Mouse (Mus musculus) leukemia stem cell, adult 10-12 weeks (primary cell): ENCODE results near the gene Brms1. TPM values are rescaled to one million over a fixed set of nuclear protein-coding genes. Genes with fewer than 3 reads are reported as not detected.

ENCODE experiments used
- polyA plus RNA-seq: library from polyadenylated mRNA; stranded (reverse); fragments of >175 nt; gene quantifications from 2 replicates; pipeline ENCODE4 v1.2.3, GENCODE M21; 2012; ENCODE audit warnings: low replicate concordance

Gene Brms1
- 29.9 and 97.0 TPM in 2 replicates for polyA plus RNA-seq

DNA sequence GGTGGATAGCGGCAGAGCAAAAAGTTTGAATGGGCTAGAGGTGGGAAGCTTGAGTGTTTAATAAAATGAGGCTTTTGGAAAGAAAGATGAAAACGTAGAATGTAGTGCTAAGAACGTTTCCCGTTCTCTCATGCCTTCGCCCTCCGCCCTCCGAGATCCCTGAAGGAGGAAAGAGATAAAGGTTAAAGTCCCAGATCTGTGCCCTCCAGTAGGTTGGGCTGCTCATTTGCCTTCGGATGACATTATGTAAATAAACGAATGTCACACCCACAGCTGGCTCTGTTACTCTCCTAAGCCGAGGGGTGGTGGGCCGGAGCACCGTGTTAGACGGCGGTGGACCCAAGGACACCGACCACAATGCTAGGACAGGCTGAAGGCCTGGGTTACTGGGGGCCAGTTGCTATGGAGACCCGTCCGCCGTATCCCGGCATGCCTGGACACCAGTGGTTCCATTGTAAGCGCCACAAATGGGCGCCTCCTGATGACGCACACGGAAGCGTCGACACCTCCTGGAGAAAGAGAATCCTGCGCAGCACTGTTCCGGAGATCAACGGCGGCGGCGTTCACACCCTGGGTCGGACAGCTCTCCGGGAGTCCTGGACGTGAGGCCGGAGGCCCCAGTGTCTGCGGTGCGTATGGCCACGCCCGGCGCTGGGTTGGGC lies at the start of gene Brms1:
Gene Brms1, plus strand, starts transcription at position 493 of the 662 bp plus-strand sequence.

GRCm38 (mm10) chr19:5023621-5024479 lies 17.3 kb upstream of the Brms1 start, which contains the start of gene Slc29a2:
Gene Slc29a2 (plus strand): TSS chr19:5023860.

GRCm38 (mm10) chr19:5038709-5039156 lies 2.4 kb upstream of the Brms1 start, which contains the start of the genes B4gat1 and AC124502.3:
Gene B4gat1 (plus strand): TSS chr19:5038826.
Gene AC124502.3 (plus strand): TSS chr19:5038891.

DNA sequence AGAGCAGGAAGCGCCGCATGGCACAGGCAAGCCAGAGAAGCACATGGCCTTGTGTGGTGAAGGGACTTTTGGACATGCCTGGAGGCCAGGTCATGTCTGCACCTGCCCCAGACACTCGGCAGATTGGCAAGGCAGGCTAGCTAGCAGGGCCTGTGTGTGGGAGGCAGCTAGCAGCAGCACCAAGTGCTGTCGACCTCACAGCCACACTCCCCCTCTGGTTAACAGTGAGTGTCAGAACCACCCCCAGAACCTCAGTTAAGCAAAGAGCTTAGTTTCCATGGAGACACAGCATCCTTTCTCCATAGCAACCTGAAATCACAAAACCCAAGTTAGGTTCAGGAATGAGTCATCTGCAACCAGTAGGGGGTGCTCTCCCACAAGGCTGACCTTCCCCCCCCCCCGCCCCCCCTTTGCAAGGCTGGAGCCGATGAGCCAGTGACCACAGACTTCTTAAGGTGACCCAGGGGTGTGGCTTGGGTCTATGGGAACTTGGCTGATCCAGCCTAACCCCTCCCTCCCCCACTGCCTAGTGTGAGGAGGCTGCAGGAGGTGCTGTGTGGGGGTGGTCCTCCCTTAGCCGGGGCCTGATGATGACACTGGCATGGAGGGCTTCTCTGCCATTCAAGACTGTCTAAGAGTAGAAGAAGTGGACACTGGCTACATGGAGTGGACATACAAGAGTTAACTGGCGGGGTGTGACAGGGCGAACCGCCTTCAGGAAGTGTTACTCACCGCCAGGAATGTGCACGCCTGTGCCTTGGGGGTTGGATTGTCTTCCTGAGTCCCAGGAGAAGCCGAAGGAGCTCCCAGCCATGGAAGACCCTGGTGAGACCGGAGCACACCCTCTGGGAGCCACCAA lies 9.1 kb downstream of the Brms1 start, which contains the start of gene Rin1:
Gene Rin1, plus strand, starts transcription at position 435 of the 859 bp plus-strand sequence.

DNA sequence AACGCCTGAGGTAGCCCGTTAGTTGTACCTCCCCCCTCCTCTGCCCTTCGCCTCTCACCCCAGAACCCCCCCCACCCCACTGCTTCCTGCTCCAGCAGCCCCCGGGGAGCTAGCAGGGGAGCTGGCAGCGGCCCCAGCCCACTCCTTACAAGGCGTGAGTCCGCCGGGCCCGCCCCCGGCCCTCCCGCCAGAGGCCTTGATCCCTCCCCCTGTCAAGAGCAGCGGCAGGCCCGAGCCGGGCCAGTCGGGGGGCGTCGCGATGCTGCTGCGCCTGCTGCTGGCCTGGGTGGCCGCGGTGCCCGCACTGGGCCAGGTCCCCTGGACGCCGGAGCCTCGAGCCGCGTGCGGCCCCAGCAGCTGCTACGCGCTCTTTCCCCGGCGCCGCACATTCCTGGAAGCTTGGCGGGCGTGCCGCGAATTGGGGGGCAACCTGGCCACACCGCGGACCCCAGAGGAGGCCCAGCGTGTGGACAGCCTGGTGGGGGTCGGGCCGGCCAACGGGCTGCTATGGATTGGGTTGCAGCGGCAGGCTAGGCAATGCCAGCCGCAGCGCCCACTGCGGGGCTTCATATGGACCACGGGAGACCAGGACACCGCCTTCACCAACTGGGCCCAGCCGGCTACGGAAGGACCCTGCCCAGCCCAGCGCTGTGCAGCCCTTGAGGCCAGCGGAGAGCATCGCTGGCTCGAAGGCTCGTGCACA lies 26.9 kb downstream of the Brms1 start, which contains the start of gene Cd248:
Gene Cd248, plus strand, starts transcription at position 212 of the 703 bp plus-strand sequence.

GRCm38 (mm10) chr19:5085145-5085863 lies 44.1 kb downstream of the Brms1 start, which contains the start of gene Tmem151a:
Gene Tmem151a (minus strand): TSS chr19:5085531.

DNA sequence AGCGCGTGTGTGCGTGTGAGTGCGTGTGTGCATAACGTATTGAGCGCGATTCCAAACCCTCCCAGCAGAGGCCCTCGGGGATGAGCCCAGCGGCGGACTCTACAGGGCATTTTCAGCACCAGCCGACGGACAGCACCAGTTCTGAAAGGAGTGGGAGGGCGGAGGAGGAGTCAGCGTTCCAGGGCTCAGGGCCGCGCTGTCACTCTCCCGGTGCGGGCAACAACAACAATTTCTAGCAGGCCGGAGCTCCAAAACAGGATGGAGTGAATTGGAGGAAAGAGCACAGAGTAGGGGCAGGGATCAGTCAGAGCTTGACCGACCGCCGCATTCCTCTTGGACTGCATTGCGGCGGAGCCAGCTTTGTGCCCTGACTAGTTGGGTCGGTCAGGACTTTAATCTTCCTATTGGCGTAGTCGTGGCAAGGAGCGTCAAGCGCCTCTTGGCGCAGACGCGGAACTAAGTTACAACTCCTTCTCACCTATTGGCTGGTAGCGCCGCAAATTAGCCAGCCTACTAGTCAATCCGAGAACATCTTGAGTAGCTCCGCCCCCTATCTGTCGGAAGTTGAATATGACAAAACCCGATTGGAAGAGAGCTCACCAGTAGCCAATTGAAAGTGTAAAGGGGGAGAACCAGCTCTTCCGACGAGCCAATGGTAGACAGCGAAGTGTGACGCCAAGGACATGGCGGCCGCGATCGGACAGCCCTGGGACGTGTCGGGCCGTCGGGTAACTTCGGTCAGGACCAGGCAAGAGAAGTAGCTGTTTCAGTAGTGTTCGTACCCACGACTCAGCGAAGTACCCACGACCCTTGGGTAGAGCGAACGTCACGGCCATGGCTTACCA lies 47.0 kb downstream of the Brms1 start, which contains the start of gene Yif1a:
Gene Yif1a, plus strand, starts transcription at position 655 of the 845 bp plus-strand sequence.

DNA sequence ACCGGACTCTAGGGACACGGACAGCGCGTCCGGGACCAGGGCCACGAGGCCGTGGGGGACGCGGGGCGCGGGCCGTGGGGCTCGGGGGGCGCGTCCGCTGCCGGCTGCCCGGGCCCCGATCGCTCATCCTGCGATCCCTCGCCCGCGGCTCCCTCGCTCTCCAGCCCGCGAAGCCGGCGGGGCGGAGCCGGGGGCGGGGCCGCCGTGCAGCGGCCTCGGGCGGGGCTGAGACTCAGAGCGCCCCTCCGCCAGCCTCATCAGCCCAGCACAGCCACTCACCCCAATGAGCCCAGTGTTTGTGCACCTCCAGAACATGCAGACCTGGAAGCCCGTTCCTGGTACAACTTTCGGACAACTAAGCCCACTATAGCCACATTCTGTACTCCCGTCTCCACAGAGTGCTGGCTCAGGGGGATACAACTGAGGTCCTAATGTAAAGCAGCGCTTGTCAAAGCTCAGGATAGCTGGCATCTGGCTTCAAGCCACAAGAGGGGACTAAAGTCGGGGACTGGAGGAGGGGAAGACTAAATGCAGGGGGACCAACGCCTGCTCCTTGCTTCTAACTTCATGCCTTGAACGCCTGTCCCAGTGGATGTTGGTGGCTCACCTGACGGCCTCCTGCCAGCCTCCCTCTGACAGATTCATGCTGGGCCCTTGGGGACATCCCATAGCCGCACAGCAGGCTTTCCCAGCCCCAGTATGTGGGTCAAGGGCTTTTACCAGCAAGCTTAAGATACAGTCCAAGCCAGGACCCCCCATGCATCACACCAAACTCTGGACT lies 57.4 kb downstream of the Brms1 start, which contains the start of gene Cnih2:
Gene Cnih2, minus strand, starts transcription at position 159 of the 781 bp plus-strand sequence.

Other genes starting within 250 kb of the Brms1 start
- gene Rbm4, start 247.5 kb upstream of the Brms1 start, polyA plus RNA-seq = 3.0 and 9.7 TPM in 2 replicates
- gene Gm21992, start 229.7 kb upstream of the Brms1 start, polyA plus RNA-seq = 3.5 and 7.0 TPM in 2 replicates
- gene Rbm14, start 229.7 kb upstream of the Brms1 start, polyA plus RNA-seq = 23.2 and 88.3 TPM in 2 replicates
- 21.4 and 110 TPM in 2 replicates for gene Ccs, start 202.0 kb upstream of the Brms1 start, polyA plus RNA-seq
- gene Ccdc87, start 202.0 kb upstream of the Brms1 start, polyA plus RNA-seq = not detected in 2 replicates
- 17.8 and 31.5 TPM in 2 replicates for gene Ctsf, start 186.2 kb upstream of the Brms1 start, polyA plus RNA-seq
- 0.37 and 0.66 TPM in 2 replicates for gene Actn3, start 163.4 kb upstream of the Brms1 start, polyA plus RNA-seq
- 5.1 and 6.1 TPM in 2 replicates for gene Zdhhc24, start 162.7 kb upstream of the Brms1 start, polyA plus RNA-seq
- gene Bbs1, start 134.7 kb upstream of the Brms1 start, polyA plus RNA-seq = 4.4 and 8.3 TPM in 2 replicates
- 49.7 and 54.1 TPM in 2 replicates for gene Dpp3, start 113.1 kb upstream of the Brms1 start, polyA plus RNA-seq
- 0.11 and 0.36 TPM in 2 replicates for gene Peli3, start 98.2 kb upstream of the Brms1 start, polyA plus RNA-seq
- 41.9 and 74.6 TPM in 2 replicates for gene Mrpl11, start 79.2 kb upstream of the Brms1 start, polyA plus RNA-seq
- gene Npas4, start 51.0 kb upstream of the Brms1 start, polyA plus RNA-seq = 0.14 and 0.37 TPM in 2 replicates
- 3.2 and 6.6 TPM in 2 replicates for gene Slc29a2, start 17.5 kb upstream of the Brms1 start, polyA plus RNA-seq
- 6.5 TPM in 2 replicates for gene B4gat1, start 2.5 kb upstream of the Brms1 start, polyA plus RNA-seq
- gene AC124502.3, start 2.5 kb upstream of the Brms1 start, polyA plus RNA-seq = not detected in 2 replicates
- 0.43 and 0.90 TPM in 2 replicates for gene Rin1, start 9.1 kb downstream of the Brms1 start, polyA plus RNA-seq
- gene Cd248, start 26.7 kb downstream of the Brms1 start, polyA plus RNA-seq = 4.3 and 7.0 TPM in 2 replicates
- 0.09 and 1.3 TPM in 2 replicates for gene Tmem151a, start 44.2 kb downstream of the Brms1 start, polyA plus RNA-seq
- gene Yif1a, start 47.2 kb downstream of the Brms1 start, polyA plus RNA-seq = 12.3 and 39.3 TPM in 2 replicates
- gene Cnih2, start 57.2 kb downstream of the Brms1 start, polyA plus RNA-seq = 2.3 and 6.4 TPM in 2 replicates
- gene Rab1b, start 65.7 kb downstream of the Brms1 start, polyA plus RNA-seq = 269 and 344 TPM in 2 replicates
- 18.0 and 32.6 TPM in 2 replicates for gene Klc2, start 77.2 kb downstream of the Brms1 start, polyA plus RNA-seq
- gene Pacs1, start 231.8 kb downstream of the Brms1 start, polyA plus RNA-seq = 116 and 125 TPM in 2 replicates